Mouse (Mus musculus): ENCODE measurements around the gene Clstn2. TPM values are rescaled to one million over a fixed set of nuclear protein-coding genes. Genes with fewer than 3 reads are reported as not detected.

Gene Clstn2
- total and polyA plus RNA-seq, 2 experiments from 2014 or later, result 0.14 to 0.61 TPM

- no peak for DNase-seq (ENCODE audit: low spot score)
- H3K4me3 ChIP-seq (ENCODE audit: low read depth, low read length), result no peak overlapping the region
- H3K4me1 ChIP-seq (ENCODE audit: control insufficient read depth, insufficient read depth), result no peaks in the 10 kb centered on the region
- 63% methylated on average over 7 of the region's 7 CpGs for WGBS
- no peak overlapping the region for H3K9ac ChIP-seq (replicated peaks; ENCODE audit: low read depth, low read length)
- H3K4me2 ChIP-seq (ENCODE audit: low read depth, low read length), result no peak overlapping the region
- H3K27ac ChIP-seq (ENCODE audit: low read depth), result no peak overlapping the region
- no peaks in the 10 kb centered on the region for H3K27me3 ChIP-seq (ENCODE audit: control insufficient read depth, insufficient read depth, low read length)
- no peak for ATAC-seq (ENCODE audit: insufficient read depth, low read depth)
- TF ChIP-seq EP300 (IDR thresholded peaks at IDR 0.05; ENCODE audit: low read depth) (no peak), CTCF (IDR thresholded peaks at IDR 0.05; ENCODE audit: low read depth) (no peak)
- H3K36me3 ChIP-seq (replicated peaks; ENCODE audit: control insufficient read depth, insufficient read depth, low read length), result no peaks in the 10 kb centered on the region
- no peaks in the 10 kb centered on the region for H3K9me3 ChIP-seq (replicated peaks; ENCODE audit: control insufficient read depth, low read length)
Observed at GRCm38 (mm10) chr9:97610566-97610965, 422.4 kb downstream of the Clstn2 start.

GRCm38 (mm10) chr9:97603729-97604128, 429.3 kb downstream of the Clstn2 start:
- DNase-seq (ENCODE audit: low spot score), result no peak
- WGBS, result 75% methylated on average over 8 of the region's 8 CpGs
- no peak for ATAC-seq (ENCODE audit: insufficient read depth, low read depth)

DNA sequence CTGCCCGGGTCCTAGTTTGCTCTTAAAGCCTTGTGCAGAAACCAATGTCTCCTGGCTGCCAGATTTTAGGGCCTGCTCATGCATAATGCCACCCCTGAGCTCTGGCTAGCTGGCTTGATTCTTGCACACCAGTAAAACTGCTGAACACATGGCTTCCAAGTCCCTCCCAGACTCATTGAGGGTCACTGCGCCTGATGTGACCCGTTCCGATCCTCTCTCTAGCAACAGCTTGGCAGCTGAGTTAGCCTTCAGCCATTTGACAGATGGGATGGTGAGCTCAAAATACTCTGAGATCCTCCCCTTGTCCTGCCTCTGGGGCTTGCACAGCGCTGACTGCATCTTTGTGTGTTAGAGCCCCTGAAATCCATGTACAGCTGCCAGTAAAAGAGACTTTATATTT, 430.5 kb downstream of the Clstn2 start:
- Histone ChIP-seq H3K9ac (replicated peaks; ENCODE audit: low read depth, low read length) (no peak overlapping the region), H3K4me2 (ENCODE audit: low read depth, low read length) (no peak overlapping the region), H3K36me3 (replicated peaks; ENCODE audit: control insufficient read depth, insufficient read depth, low read length) (no peaks in the 10 kb centered on the region), H3K9me3 (replicated peaks; ENCODE audit: control insufficient read depth, low read length) (no peaks in the 10 kb centered on the region), H3K27ac (ENCODE audit: low read depth) (no peak overlapping the region), H3K4me3 (ENCODE audit: low read depth, low read length) (no peak overlapping the region), H3K27me3 (ENCODE audit: control insufficient read depth, insufficient read depth, low read length) (no peaks in the 10 kb centered on the region), H3K4me1 (ENCODE audit: control insufficient read depth, insufficient read depth) (no peaks in the 10 kb centered on the region)
- TF ChIP-seq EP300 (IDR thresholded peaks at IDR 0.05; ENCODE audit: low read depth) (no peak), CTCF (IDR thresholded peaks at IDR 0.05; ENCODE audit: low read depth) (no peak)
- ATAC-seq (ENCODE audit: insufficient read depth, low read depth) (no peak), DNase-seq (ENCODE audit: low spot score) (no peak)
- 69% methylated on average over 5 of the region's 5 CpGs for WGBS

More at GRCm38 (mm10) chr9:97603729-97604128, 429.3 kb downstream of the Clstn2 start:
- no peak for TF ChIP-seq CTCF (IDR thresholded peaks at IDR 0.05; ENCODE audit: low read depth)
- no peak for TF ChIP-seq EP300 (IDR thresholded peaks at IDR 0.05; ENCODE audit: low read depth)
- Histone ChIP-seq H3K36me3 (replicated peaks; ENCODE audit: control insufficient read depth, insufficient read depth, low read length) (no peaks in the 10 kb centered on the region), H3K4me1 (ENCODE audit: control insufficient read depth, insufficient read depth) (no peaks in the 10 kb centered on the region), H3K4me2 (ENCODE audit: low read depth, low read length) (no peak overlapping the region), H3K9ac (replicated peaks; ENCODE audit: low read depth, low read length) (no peak overlapping the region), H3K27me3 (ENCODE audit: control insufficient read depth, insufficient read depth, low read length) (no peaks in the 10 kb centered on the region), H3K4me3 (ENCODE audit: low read depth, low read length) (no peak overlapping the region), H3K27ac (ENCODE audit: low read depth) (no peak overlapping the region), H3K9me3 (replicated peaks; ENCODE audit: control insufficient read depth, low read length) (no peaks in the 10 kb centered on the region)

GRCm38 (mm10) chr9:97599006-97599405, 434.0 kb downstream of the Clstn2 start:
- 87% methylated on average over 3 of the region's 3 CpGs for WGBS
- Histone ChIP-seq H3K4me3 (ENCODE audit: low read depth, low read length) (no peak overlapping the region), H3K27ac (ENCODE audit: low read depth) (no peak overlapping the region), H3K4me1 (ENCODE audit: control insufficient read depth, insufficient read depth) (no peaks in the 10 kb centered on the region), H3K27me3 (ENCODE audit: control insufficient read depth, insufficient read depth, low read length) (no peaks in the 10 kb centered on the region), H3K4me2 (ENCODE audit: low read depth, low read length) (no peak overlapping the region), H3K9me3 (replicated peaks; ENCODE audit: control insufficient read depth, low read length) (no peaks in the 10 kb centered on the region), H3K36me3 (replicated peaks; ENCODE audit: control insufficient read depth, insufficient read depth, low read length) (no peaks in the 10 kb centered on the region), H3K9ac (replicated peaks; ENCODE audit: low read depth, low read length) (no peak overlapping the region)
- ATAC-seq (ENCODE audit: insufficient read depth, low read depth) (no peak), DNase-seq (ENCODE audit: low spot score) (no peak)
- TF ChIP-seq EP300 (IDR thresholded peaks at IDR 0.05; ENCODE audit: low read depth) (no peak), CTCF (IDR thresholded peaks at IDR 0.05; ENCODE audit: low read depth) (no peak)

DNA sequence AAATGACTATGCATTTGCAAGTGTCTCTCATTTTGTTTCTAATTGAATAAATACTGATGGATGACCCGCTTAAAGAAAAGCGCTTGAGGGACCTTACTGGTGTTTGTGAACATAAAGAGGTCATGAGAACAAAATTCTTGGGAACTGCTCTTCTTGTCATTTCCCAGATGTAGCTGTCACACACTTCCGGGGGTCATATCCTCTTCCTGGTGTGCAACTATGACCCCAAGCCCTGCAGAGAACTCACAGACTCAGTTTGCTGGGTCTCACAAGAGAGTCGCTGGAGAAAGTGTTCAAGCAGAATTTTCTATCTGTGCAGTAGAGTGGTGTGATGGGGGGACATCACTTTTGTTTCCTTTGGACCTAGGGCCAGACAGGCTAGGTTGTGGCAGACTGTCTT, 442.3 kb downstream of the Clstn2 start:
- H3K36me3 ChIP-seq (replicated peaks; ENCODE audit: control insufficient read depth, insufficient read depth, low read length), result no peaks in the 10 kb centered on the region
- no peak overlapping the region for H3K9ac ChIP-seq (replicated peaks; ENCODE audit: low read depth, low read length)
- WGBS, result 63% methylated on average over 4 of the region's 4 CpGs
- TF ChIP-seq CTCF (IDR thresholded peaks at IDR 0.05; ENCODE audit: low read depth) (no peak), EP300 (IDR thresholded peaks at IDR 0.05; ENCODE audit: low read depth) (no peak)
- H3K4me1 ChIP-seq (ENCODE audit: control insufficient read depth, insufficient read depth), result no peaks in the 10 kb centered on the region
- DNase-seq (ENCODE audit: low spot score) (no peak), ATAC-seq (ENCODE audit: insufficient read depth, low read depth) (no peak)
- no peak overlapping the region for H3K4me3 ChIP-seq (ENCODE audit: low read depth, low read length)
- no peaks in the 10 kb centered on the region for H3K9me3 ChIP-seq (replicated peaks; ENCODE audit: control insufficient read depth, low read length)
- H3K27ac ChIP-seq (ENCODE audit: low read depth), result no peak overlapping the region
- H3K27me3 ChIP-seq (ENCODE audit: control insufficient read depth, insufficient read depth, low read length), result no peaks in the 10 kb centered on the region
- no peak overlapping the region for H3K4me2 ChIP-seq (ENCODE audit: low read depth, low read length)

GRCm38 (mm10) chr9:97570881-97571280, 462.1 kb downstream of the Clstn2 start:
- DNase-seq (ENCODE audit: low spot score) (no peak), ATAC-seq (ENCODE audit: insufficient read depth, low read depth) (no peak)
- Histone ChIP-seq H3K9ac (replicated peaks; ENCODE audit: low read depth, low read length) (no peak overlapping the region), H3K4me3 (ENCODE audit: low read depth, low read length) (no peak overlapping the region), H3K36me3 (replicated peaks; ENCODE audit: control insufficient read depth, insufficient read depth, low read length) (no peaks in the 10 kb centered on the region), H3K4me2 (ENCODE audit: low read depth, low read length) (no peak overlapping the region), H3K9me3 (replicated peaks; ENCODE audit: control insufficient read depth, low read length) (no peaks in the 10 kb centered on the region), H3K4me1 (ENCODE audit: control insufficient read depth, insufficient read depth) (no peaks in the 10 kb centered on the region), H3K27ac (ENCODE audit: low read depth) (no peak overlapping the region), H3K27me3 (ENCODE audit: control insufficient read depth, insufficient read depth, low read length) (no peaks in the 10 kb centered on the region)
- no peak for TF ChIP-seq CTCF (IDR thresholded peaks at IDR 0.05; ENCODE audit: low read depth)
- 53% methylated on average over 7 of the region's 7 CpGs for WGBS

Measured in heart, postnatal 0 days (tissue).